Mouse (Mus musculus): Measurements from ENCODE around the gene Ankrd65. TPM values are rescaled to one million over a fixed set of nuclear protein-coding genes. Genes with fewer than 3 reads are reported as not detected.
"Not testable (repeated sequence)": the region's sequence is repeated elsewhere in the genome, so short reads cannot be mapped to it uniquely, and the experiment has no call there.

Ankrd65 gene
- total RNA-seq, 2 experiments from 2014 or later = not detected

GRCm38 (mm10) chr4:155774280-155774754 lies 15.9 kb upstream of the Ankrd65 start, which contains the start of gene Vwa1:
Gene Vwa1 (minus strand): TSS chr4:155774698.
- intact Hi-C loops (cut with DNase I) = no loop called here
- peak; percentile 82 for DNase-seq (ENCODE audit: low spot score)

DNA sequence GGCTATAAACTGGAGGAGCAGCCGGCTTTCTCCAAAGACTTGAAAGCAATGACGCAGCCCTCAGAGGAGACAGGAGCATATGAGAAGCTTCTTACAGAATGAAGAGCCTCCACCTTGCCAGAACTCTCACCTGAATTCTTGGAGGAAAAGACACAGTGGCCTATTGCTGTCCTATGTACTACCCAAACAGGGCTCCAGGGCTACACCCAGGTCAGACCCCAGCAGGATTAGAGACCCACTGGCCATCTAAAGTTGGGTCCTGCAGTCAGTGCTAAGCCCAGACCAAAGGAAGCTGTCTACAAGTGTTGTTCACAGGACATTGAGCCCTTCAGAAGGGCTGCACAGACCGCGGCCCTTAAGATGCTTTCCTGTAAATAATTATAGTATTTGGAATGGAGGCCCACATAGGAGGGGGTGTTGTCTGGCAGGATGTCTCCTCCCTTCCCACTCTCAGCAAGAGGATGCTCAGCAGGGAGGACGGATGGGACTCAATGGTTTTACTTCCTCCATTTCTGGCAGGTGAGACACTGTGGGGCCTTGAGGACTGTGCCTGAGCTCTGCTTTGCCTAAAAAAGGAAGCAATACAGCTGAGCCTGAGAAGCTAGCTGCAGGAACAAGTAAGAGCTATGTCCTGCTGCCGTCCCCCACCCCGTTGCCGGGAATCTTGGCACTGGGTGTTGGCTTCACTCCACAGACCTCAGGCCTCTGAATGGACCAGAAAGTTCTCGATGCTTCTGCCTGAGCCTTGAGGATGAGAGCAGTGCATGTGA lies 15.1 kb upstream of the Ankrd65 start:
- intact Hi-C loops (cut with DNase I) = no loop called here

GRCm38 (mm10) chr4:155775855-155776254 lies 14.4 kb upstream of the Ankrd65 start:
- no peak for DNase-seq (ENCODE audit: low spot score)
- intact Hi-C loops (cut with DNase I) = no loop called here

More for the DNA sequence above, 15.1 kb upstream of the Ankrd65 start:
- DNase-seq (ENCODE audit: low spot score) = peak; percentile 78

DNA sequence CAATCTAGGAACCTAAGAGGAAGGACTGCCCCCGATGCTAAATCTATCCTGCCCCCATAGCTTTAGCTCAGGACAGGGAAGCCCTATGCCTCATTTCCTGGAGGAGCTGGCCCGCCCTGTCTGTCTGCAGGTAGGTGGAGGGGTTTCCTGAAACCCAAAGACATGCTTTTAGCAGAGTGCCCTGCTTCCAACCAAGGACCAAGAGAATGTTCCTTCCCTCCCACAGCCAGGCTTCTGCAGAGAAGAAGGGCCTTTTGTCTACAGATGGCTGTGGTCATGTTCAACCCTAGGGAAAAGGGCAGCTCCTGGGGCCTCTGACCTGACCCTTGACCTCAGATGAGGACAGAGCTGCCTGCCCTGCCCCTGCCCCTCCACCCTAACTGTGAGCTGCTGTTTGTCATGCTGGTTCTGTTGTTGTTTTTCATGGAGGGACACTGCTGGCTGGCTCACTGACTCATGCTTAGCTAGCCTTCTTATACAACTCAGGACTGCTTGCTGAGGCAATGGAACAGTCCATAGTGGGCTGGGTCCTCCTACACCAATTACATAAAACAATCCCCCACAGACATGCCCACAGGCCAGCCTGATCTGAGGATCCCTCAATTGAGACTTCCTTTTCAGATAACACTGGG lies 13.4 kb upstream of the Ankrd65 start:
- DNase-seq (ENCODE audit: low spot score) = no peak

GRCm38 (mm10) chr4:155777816-155778215 lies 12.4 kb upstream of the Ankrd65 start:
- DNase-seq (ENCODE audit: low spot score) = no peak
- intact Hi-C loops (cut with DNase I) = no loop called here

More for the DNA sequence above, 13.4 kb upstream of the Ankrd65 start:
- intact Hi-C loops (cut with DNase I) = no loop called here

GRCm38 (mm10) chr4:155779498-155779897 lies 10.7 kb upstream of the Ankrd65 start:
- DNase-seq (ENCODE audit: low spot score) = no peak
- intact Hi-C loops (cut with DNase I) = no loop called here

GRCm38 (mm10) chr4:155780895-155781294 lies 9.3 kb upstream of the Ankrd65 start:
- intact Hi-C loops (cut with DNase I) = no loop called here
- DNase-seq (ENCODE audit: low spot score) = peak; percentile 78

DNA sequence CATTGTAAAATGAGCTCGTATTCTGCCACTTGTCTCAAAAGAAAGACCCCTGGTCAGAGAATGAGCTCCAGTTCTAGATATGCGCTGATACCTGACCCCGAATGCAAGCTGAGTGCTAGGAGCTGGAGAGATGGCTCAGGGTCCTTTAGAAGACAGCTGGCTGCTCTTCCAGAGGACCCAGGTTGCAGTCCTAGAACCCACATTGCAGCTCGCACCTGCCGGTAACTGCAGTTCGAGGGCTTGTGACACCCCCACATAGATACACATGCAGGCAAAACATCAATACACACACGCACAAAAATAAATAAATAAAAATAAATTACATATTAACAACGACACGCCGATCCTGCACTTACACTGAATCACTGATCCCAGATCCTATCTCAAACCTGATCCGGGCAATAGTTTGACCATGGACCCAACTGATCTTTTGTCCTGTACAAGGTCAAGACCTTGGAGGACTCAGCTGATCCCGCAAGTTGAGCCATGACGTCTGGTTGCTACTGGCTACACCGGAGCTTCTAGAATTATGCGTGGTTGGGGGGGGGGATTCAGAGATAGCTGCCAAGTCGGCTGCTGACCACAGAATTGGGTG lies 6.7 kb upstream of the Ankrd65 start:
- intact Hi-C loops (cut with DNase I) = no loop called here
- no peak for DNase-seq (ENCODE audit: low spot score)

DNA sequence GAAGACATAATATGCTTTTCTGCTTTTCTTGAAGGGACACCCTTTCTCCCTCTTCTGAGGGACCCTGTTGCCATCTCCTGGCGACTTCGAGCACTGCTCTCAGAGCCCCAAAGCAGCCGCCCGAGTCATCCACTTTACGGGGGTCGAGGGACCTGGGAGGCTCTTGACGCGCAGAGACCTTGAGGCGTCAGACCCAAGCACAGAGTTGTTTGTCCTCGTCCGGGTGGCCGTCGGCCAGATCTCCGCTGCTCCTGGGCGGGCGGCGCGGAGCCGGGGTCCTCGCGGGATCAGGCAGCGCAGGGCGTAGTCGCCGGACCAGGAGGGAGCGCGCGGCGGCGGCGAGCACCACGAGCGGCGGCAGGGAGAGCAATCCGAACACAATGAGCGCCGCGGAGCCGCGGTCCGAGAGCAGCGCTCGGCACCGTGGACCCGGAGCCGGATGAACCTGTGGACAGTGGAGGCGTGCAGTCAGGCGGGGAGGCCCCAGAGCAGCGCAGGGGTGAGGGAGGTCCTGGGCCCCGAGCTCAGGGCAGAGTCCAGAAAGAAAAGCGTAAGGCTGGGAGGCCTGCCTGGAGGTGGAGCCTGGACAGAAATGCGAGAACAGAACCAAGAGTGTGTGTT lies 6.0 kb upstream of the Ankrd65 start:
- intact Hi-C loops (cut with DNase I) = no loop called here
- DNase-seq (ENCODE audit: low spot score) = peak; percentile 69

DNA sequence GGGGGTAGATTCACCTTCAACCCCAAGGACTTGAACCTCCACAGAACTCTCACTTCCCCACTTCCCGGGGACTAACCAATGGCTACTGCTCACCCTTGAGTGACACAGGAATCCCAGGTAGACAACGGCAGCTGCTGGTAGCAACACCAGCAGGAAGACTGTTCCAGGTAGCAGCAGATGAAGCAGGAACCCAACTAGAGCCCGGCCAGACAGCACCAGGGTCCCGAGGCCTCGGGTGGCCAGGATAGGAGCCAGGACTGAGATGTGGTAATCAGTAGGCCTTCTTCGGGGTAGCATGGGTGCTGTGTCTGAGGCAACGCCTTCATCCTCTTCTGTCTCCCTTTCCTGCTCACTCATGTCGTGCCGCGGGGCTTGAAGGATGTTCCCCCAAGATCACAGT lies 5.0 kb upstream of the Ankrd65 start:
- intact Hi-C loops (cut with DNase I) = loop anchor here (1.0 kb wide), 1 partner anchor 14 kb away; no protein-coding TSS in a partner anchor
- no peak for DNase-seq (ENCODE audit: low spot score)

DNA sequence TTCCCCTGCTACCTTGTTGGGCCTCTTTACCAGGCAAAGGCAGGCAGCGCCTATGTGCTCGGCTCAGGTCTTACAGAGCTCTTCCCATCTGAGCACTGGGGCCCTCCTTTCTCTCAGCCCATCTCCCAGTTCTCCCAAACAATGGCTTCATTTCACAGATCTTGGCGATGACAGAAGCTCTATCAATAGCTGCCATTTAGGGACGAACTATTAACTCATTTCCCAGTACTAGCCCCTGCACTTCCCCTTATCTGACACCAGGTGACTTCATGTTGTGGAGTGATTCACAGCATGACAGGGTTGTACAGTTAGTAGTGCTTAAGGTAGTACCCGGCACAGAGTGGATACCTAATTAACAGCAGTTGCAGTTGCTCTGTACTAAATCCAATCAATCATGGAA lies 4.4 kb upstream of the Ankrd65 start, which contains the start of gene Tmem88b:
Gene Tmem88b, minus strand, starts transcription at position 56 of the 400 bp plus-strand sequence.
- intact Hi-C loops (cut with DNase I) = loop anchor here (1.0 kb wide), 1 partner anchor 15 kb away; no protein-coding TSS in a partner anchor
- DNase-seq (ENCODE audit: low spot score) = no peak

- no peak for DNase-seq (ENCODE audit: low spot score)
- intact Hi-C loops (cut with DNase I) = no loop called here
Measured at GRCm38 (mm10) chr4:155788300-155788699, 1.9 kb upstream of the Ankrd65 start.

DNA sequence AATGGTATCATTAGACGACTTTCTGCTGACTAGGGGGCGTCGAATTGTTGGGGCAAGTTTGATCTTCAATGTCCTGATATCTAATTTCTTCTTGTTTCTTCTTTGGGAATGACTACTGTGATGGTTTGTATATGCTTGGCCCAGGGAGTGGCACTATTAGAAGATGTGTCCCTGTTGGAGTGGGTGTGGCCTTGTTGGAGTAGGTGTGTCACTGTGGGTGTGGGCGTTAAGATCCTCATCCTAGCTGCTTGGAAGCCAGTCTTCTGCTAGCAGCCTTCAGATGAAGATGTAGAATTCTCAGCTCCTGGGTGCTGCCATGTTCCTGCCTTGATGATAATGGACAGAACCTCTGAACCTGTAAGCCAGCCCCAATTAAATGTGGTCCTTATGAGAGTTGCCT lies 1.4 kb upstream of the Ankrd65 start:
- intact Hi-C loops (cut with DNase I); DNase-seq (ENCODE audit: low spot score): not testable (repeated sequence)

- intact Hi-C loops (cut with DNase I) = no loop called here
- DNase-seq (ENCODE audit: low spot score) = no peak
Measured at GRCm38 (mm10) chr4:155790650-155791161, 467 bp downstream of the Ankrd65 start.

- intact Hi-C loops (cut with DNase I) = no loop called here
- DNase-seq (ENCODE audit: low spot score) = no peak
Measured at GRCm38 (mm10) chr4:155791240-155791933, 1.1 kb downstream of the Ankrd65 start.

DNA sequence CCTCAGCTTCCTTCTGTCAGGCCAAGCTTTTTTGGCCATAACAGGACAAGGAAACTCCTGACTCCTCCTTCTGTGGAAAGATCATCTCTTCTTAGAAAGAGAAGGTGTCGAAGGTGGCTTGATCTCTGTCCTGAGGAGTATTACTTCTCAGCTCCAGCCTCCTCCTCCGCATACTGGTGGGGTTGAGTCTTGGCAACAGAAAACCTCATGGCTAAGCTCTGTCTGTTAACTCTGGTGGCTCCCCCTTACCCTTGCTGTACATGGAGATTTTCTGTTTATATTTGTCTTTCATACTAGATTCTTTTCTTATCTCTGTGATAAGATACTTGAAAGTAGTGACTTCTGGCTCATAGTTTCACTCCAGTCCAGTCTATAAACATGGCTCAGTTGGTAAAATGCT lies 3.5 kb downstream of the Ankrd65 start:
- intact Hi-C loops (cut with DNase I) = no loop called here

DNA sequence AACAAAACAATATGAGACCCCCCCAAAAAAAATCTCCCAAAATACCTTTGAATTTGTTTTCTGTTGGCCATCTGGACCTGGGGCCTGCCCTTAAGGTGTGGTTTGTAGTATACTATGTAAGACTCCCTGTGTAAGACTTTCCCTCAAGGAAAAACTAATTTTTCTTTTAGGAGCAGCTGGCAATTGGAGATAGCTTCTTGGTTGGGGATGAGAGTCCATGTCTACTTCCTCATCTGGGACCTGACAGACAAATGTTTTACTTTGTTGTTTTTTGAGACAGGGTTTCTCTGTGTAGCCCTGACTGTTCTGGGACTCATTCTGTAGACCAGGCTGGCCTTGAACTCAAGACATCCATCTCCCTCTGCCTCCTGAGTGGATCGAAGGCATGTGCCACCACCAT lies 11.8 kb downstream of the Ankrd65 start:
- intact Hi-C loops (cut with DNase I) = loop anchor here (5.0 kb wide), 1 partner anchor 35 kb away; no protein-coding TSS in a partner anchor
- no peak for DNase-seq (ENCODE audit: low spot score)

More for the DNA sequence above, 3.5 kb downstream of the Ankrd65 start:
- no peak for DNase-seq (ENCODE audit: low spot score)

DNA sequence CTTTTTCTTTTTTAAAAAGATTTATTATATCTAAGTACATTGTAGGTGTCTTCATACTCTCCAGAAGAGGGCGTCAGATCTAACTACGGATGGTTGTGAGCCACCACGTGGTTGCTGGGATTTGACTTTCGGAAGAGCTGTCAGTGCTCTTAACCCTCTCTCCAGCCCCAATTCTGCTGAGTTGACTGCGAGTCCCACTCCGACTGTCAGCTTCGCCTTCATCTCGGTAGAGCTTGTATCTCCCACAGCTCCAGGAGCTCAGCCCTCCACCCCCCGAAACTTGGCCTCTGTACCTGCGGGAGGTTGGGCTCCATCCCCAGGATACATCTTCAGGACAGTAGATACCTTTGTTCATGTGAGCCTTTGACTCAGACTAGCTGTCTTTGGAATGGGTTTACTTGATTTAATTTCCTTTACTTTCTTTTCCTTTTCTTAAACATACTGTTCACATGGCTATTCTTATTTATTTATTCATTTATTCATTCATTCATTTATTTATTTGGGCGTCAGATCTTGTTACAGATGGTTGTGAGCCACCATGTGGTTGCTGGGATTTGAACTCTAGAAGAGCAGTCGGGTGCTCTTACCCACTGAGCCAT lies 12.6 kb downstream of the Ankrd65 start, which contains the start of gene Mrpl20:
Gene Mrpl20, plus strand, starts transcription at position 138 of the 599 bp plus-strand sequence.
- no peak for DNase-seq (ENCODE audit: low spot score)

More for the DNA sequence above, 12.6 kb downstream of the Ankrd65 start, which contains the start of gene Mrpl20:
- intact Hi-C loops (cut with DNase I) = loop anchor here (5.0 kb wide), 1 partner anchor 36 kb away; no protein-coding TSS in a partner anchor
